Mouse (Mus musculus) forebrain, embryonic 15.5 days (tissue): ENCODE measurements around the gene Wiz. TPM values are rescaled to one million over a fixed set of nuclear protein-coding genes. Genes with fewer than 3 reads are reported as not detected.
A peak's percentile ranks its signal among the peaks of the same experiment; 100 is the strongest.

Experiments used
- ATAC-seq: fragments of 200-750 bp; cut with Nextera tagmentation; replicated peaks from 2 replicates; pipeline ENCODE4 v1.8.0; 2017; ENCODE audit warnings: mild to moderate bottlenecking, moderate TSS enrichment, moderate library complexity
- H3K27ac ChIP-seq: fragments of 300-500 bp; sonication (generic); replicated peaks from 2 replicates; pipeline ENCODE4 v1.5.1; 2015; ENCODE audit warnings: mild to moderate bottlenecking, inconsistent platforms
- H3K27me3 ChIP-seq: fragments of 300-500 bp; sonication (generic); 2 replicates; pipeline ENCODE4 v1.6.1; 2015; ENCODE audit warnings: inconsistent platforms
- H3K36me3 ChIP-seq: fragments of 300-500 bp; sonication (generic); 2 replicates; pipeline ENCODE4 v1.6.1; 2015; ENCODE audit warnings: mild to moderate bottlenecking, inconsistent platforms
- H3K4me1 ChIP-seq: fragments of 300-500 bp; sonication (generic); 2 replicates; pipeline ENCODE4 v1.6.1; 2015; ENCODE audit warnings: inconsistent platforms
- H3K4me2 ChIP-seq: fragments of 300-500 bp; sonication (generic); replicated peaks from 2 replicates; pipeline ENCODE4 v1.6.1; 2015; ENCODE audit warnings: mild to moderate bottlenecking, inconsistent platforms
- H3K4me3 ChIP-seq: fragments of 300-500 bp; sonication (generic); 2 replicates; pipeline ENCODE4 v1.5.1; 2015; ENCODE audit warnings: mild to moderate bottlenecking, inconsistent platforms
- H3K9ac ChIP-seq: fragments of 300-500 bp; sonication (generic); replicated peaks from 2 replicates; pipeline ENCODE4 v1.6.1; 2015; ENCODE audit warnings: mild to moderate bottlenecking, inconsistent platforms
- H3K9me3 ChIP-seq: fragments of 300-500 bp; sonication (generic); 2 replicates; pipeline ENCODE4 v1.6.1; 2016; ENCODE audit warnings: inconsistent platforms
- WGBS: fragments of 180-500 bp; shearing (Covaris S2); methylation state at CpG from one replicate; pipeline ENCODE4 v1.1.7; 2015; ENCODE audit warnings: mixed read lengths; 5-methylcytosine and 5-hydroxymethylcytosine counted together
- polyA plus RNA-seq: library from polyadenylated mRNA; unstranded; fragments of >200 nt; fragmentation: Nextera tagmentation; extraction: Ambion mirVana; gene quantifications from 2 replicates; pipeline ENCODE4 v1.2.1, GENCODE M21; 2015

Wiz gene
- 38.8 and 40.3 TPM in 2 replicates for polyA plus RNA-seq

- peaks cover 22% of the 10 kb centered on the region for H3K4me1 ChIP-seq
- peak; percentile 88 for ATAC-seq
- no peaks in the 10 kb centered on the region for H3K9me3 ChIP-seq
- under 1% methylated on average over 22 of the region's 44 CpGs for WGBS
- peak within 1 kb of the TSS; percentile 93 for H3K4me3 ChIP-seq
- H3K36me3 ChIP-seq: peaks cover 28% of the 10 kb centered on the region; the same call in 1 of the 2 replicates
- peak within 1 kb of the TSS; percentile 94 for H3K4me2 ChIP-seq
- H3K27me3 ChIP-seq: peaks cover 35% of the 10 kb centered on the region
- peak within 1 kb of the TSS; percentile 85 for H3K9ac ChIP-seq
- peak within 1 kb of the TSS; percentile 85 for H3K27ac ChIP-seq
These were observed at the start of gene Wiz for GRCm38 (mm10) chr17:32389101-32389659. Gene Wiz, minus strand, starts transcription at chr17:32389439.

GRCm38 (mm10) chr17:32437106-32437505, 47.9 kb upstream of the Wiz start:
- WGBS: 86% methylated on average over 4 of the region's 4 CpGs
- Histone ChIP-seq H3K9ac (no peak overlapping the region), H3K27ac (no peak overlapping the region), H3K4me1 (no peaks in the 10 kb centered on the region), H3K4me2 (no peak overlapping the region), H3K27me3 (no peaks in the 10 kb centered on the region), H3K36me3 (no peaks in the 10 kb centered on the region), H3K4me3 (no peak overlapping the region), H3K9me3 (no peaks in the 10 kb centered on the region)
- ATAC-seq: no peak

- Histone ChIP-seq H3K9ac (no peak overlapping the region), H3K27me3 (no peaks in the 10 kb centered on the region), H3K9me3 (no peaks in the 10 kb centered on the region), H3K36me3 (no peaks in the 10 kb centered on the region), H3K27ac (no peak overlapping the region), H3K4me3 (no peak overlapping the region), H3K4me2 (no peak overlapping the region), H3K4me1 (no peaks in the 10 kb centered on the region)
- whole genome bisulfite sequencing: 68% methylated on average over 5 of the region's 5 CpGs
- no peak for ATAC-seq
These were observed 45.9 kb upstream of the Wiz start for GRCm38 (mm10) chr17:32435151-32435550.

DNA sequence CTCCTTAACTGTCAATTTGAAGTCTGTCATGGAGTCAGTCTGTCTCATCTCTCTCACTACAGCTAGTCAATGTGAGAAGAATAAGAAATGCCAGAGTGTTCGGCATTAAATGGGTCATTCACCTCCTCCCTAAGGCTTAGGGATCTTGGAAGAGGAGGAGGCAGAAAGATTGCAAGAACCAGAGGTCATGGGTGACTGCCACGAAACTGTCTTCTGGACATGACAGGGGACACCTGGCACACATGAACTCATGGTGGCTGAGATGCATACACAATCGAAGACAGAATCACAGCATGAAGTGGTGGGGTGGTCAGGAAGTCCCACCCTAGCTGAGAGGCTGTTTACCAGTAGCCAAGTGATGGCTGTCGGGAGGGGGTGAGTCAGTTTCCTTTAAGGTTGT, 45.1 kb upstream of the Wiz start:
- no peak overlapping the region for H3K27ac ChIP-seq
- 82% methylated on average over 4 of the region's 4 CpGs for WGBS
- no peaks in the 10 kb centered on the region for H3K36me3 ChIP-seq

GRCm38 (mm10) chr17:32431972-32432371, 42.7 kb upstream of the Wiz start:
- no peaks in the 10 kb centered on the region for H3K27me3 ChIP-seq
- H3K4me2 ChIP-seq: no peak overlapping the region
- ATAC-seq: no peak
- no peaks in the 10 kb centered on the region for H3K4me1 ChIP-seq
- H3K9ac ChIP-seq: no peak overlapping the region
- no peaks in the 10 kb centered on the region for H3K36me3 ChIP-seq
- H3K4me3 ChIP-seq: no peak overlapping the region
- 72% methylated on average over 3 of the region's 3 CpGs for WGBS
- H3K27ac ChIP-seq: no peak overlapping the region
- no peaks in the 10 kb centered on the region for H3K9me3 ChIP-seq

More for the DNA sequence above, 45.1 kb upstream of the Wiz start:
- Histone ChIP-seq H3K4me2 (no peak overlapping the region), H3K27me3 (no peaks in the 10 kb centered on the region), H3K9me3 (no peaks in the 10 kb centered on the region), H3K4me1 (no peaks in the 10 kb centered on the region), H3K4me3 (no peak overlapping the region), H3K9ac (no peak overlapping the region)
- no peak for ATAC-seq

DNA sequence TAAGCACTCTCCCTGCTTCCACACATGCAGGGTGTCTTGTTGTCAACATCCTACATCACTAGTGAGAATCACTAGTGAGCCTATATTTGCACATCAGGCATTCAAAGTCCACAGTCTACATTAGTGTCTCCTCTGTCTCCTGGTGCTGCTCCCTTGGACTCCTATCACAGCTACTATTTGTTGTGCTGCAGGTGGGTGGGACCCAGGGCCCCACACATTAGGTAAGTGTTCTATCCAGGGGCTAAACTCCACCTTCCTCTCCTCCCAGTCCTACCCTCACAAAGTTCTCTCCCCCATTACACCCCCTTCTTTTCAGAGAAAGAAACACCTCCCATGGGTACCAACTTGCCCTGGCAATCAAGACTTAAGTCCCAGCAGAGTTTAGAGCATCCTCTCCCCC, 37.4 kb upstream of the Wiz start:
- no peaks in the 10 kb centered on the region for H3K4me1 ChIP-seq
- no peaks in the 10 kb centered on the region for H3K36me3 ChIP-seq
- H3K27me3 ChIP-seq: no peaks in the 10 kb centered on the region
- no peak overlapping the region for H3K4me3 ChIP-seq
- ATAC-seq: no peak
- H3K4me2 ChIP-seq: no peak overlapping the region
- H3K27ac ChIP-seq: no peak overlapping the region
- no peaks in the 10 kb centered on the region for H3K9me3 ChIP-seq
- no peak overlapping the region for H3K9ac ChIP-seq

DNA sequence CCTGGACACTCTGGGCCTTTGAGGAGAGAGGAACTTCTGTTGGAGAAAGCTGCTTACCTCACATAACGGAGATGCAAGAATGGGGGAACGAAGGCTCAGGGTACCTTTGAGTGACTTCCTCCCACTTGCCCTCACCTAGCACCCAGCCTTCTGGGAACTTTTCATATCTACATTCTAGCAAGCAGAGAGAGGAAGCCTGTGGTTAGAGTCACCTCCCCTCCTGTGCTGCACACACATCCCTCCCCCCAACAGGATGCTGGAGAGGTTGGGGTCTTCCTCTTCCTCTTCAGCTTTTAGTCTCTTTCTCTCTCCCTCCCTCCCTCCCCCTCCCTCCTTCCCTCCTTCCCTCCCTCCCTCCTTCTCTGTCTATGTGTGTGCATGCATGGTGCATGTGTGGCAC, 34.8 kb upstream of the Wiz start, which contains the start of gene Pglyrp2:
Gene Pglyrp2 (minus strand): TSS at position 134 of the 400 bp plus-strand sequence.
- no peak within 1 kb of the TSS for H3K27ac ChIP-seq
- no peaks in the 10 kb centered on the region; the same call in 1 of the 2 replicates for H3K27me3 ChIP-seq
- no peak within 1 kb of the TSS for H3K4me2 ChIP-seq
- H3K9ac ChIP-seq: no peak within 1 kb of the TSS
- H3K36me3 ChIP-seq: no peaks in the 10 kb centered on the region
- no peak within 1 kb of the TSS for H3K4me3 ChIP-seq
- 81% methylated on average over 2 of the region's 2 CpGs for WGBS
- no peak for ATAC-seq
- H3K9me3 ChIP-seq: no peaks in the 10 kb centered on the region
- no peaks in the 10 kb centered on the region for H3K4me1 ChIP-seq

DNA sequence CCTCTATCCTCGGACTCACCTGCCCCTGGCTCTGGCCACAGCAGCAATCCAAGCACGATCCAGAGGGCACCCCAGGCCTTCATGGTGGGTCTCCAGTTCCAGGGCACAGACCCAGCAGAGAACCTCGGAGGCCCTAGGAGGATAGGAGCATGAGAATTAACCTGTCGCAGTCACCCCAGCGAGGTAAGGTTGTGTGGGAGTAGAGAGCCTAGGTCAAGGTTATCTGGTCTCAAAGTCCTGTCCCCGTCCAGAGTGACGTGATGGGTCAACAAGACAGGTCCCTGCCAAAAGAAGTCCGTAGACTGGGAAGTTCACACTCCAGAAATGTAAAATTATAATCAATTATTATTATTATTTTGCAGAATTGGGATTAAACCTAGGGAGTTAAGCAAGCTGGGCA, 31.5 kb upstream of the Wiz start:
- no peak overlapping the region for H3K4me2 ChIP-seq
- no peaks in the 10 kb centered on the region for H3K4me1 ChIP-seq
- 78% methylated on average over 8 of the region's 8 CpGs for WGBS
- no peak overlapping the region for H3K27ac ChIP-seq
- no peaks in the 10 kb centered on the region for H3K36me3 ChIP-seq
- H3K27me3 ChIP-seq: peaks cover 2% of the 10 kb centered on the region
- no peak for ATAC-seq
- no peak overlapping the region for H3K4me3 ChIP-seq
- H3K9me3 ChIP-seq: no peaks in the 10 kb centered on the region
- H3K9ac ChIP-seq: no peak overlapping the region

GRCm38 (mm10) chr17:32419989-32420388, 30.8 kb upstream of the Wiz start:
- 69% methylated on average over 2 of the region's 2 CpGs for WGBS

DNA sequence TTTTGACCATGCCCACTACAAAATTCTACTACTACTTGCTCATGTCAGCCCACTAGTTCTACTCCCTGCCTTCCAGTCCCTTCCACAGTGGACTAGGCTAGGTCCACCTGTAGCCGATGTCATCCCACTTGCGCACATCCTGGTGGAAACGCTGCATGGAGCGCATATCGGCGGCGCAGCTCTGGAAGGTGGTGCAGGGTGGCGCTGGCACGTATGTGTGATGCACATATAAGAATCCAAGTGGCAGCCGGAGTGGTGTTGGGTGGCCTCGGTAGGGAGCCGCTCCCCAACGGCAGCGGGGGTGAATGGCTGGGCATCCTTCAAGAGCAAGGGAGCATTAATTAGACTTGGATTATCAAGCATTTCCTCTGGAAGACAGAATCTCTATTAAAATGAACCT, 27.5 kb upstream of the Wiz start:
- Histone ChIP-seq H3K36me3 (no peaks in the 10 kb centered on the region), H3K9ac (no peak overlapping the region), H3K27ac (no peak overlapping the region), H3K4me3 (no peak overlapping the region), H3K27me3 (peaks cover 5% of the 10 kb centered on the region), H3K4me2 (no peak overlapping the region), H3K9me3 (no peaks in the 10 kb centered on the region), H3K4me1 (no peaks in the 10 kb centered on the region)
- no peak for ATAC-seq
- 90% methylated on average over 14 of the region's 14 CpGs for WGBS

More at GRCm38 (mm10) chr17:32419989-32420388, 30.8 kb upstream of the Wiz start:
- no peaks in the 10 kb centered on the region for H3K36me3 ChIP-seq
- H3K4me2 ChIP-seq: no peak overlapping the region
- H3K4me3 ChIP-seq: no peak overlapping the region
- H3K4me1 ChIP-seq: no peaks in the 10 kb centered on the region
- no peaks in the 10 kb centered on the region for H3K9me3 ChIP-seq
- no peak overlapping the region for H3K27ac ChIP-seq
- no peak for ATAC-seq
- H3K27me3 ChIP-seq: peaks cover 5% of the 10 kb centered on the region
- H3K9ac ChIP-seq: no peak overlapping the region

- no peak overlapping the region for H3K4me2 ChIP-seq
- H3K4me3 ChIP-seq: no peak overlapping the region
- H3K36me3 ChIP-seq: no peaks in the 10 kb centered on the region
- no peaks in the 10 kb centered on the region for H3K9me3 ChIP-seq
- 61% methylated on average over 24 of the region's 24 CpGs for WGBS
- H3K27me3 ChIP-seq: peaks cover 5% of the 10 kb centered on the region
- H3K27ac ChIP-seq: no peak overlapping the region
- ATAC-seq: no peak
- no peak overlapping the region for H3K9ac ChIP-seq
- no peaks in the 10 kb centered on the region for H3K4me1 ChIP-seq
These were observed 26.3 kb upstream of the Wiz start for GRCm38 (mm10) chr17:32415417-32416020.

DNA sequence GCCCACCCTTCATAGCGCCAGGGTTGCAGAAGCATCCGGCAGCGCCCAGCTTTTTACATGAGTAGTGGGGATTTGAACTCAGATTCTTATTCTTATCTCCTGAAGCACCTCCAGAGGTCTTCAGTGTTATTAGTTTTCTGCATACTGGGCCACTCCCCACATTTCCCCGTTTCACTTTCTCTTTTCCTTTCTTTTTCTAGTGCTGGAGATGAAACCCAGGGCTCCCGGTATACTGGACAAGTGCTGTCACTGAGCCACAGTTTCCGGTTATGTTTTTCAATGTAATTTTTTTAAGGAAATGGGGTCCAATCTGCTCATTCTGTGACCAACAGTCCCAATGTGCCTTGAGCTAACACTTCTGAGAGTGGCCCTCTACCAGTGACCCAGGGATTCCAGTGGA, 22.7 kb upstream of the Wiz start:
- Histone ChIP-seq H3K27me3 (peaks cover 5% of the 10 kb centered on the region), H3K4me2 (no peak overlapping the region), H3K9ac (no peak overlapping the region), H3K4me1 (no peaks in the 10 kb centered on the region), H3K36me3 (no peaks in the 10 kb centered on the region), H3K27ac (no peak overlapping the region), H3K4me3 (no peak overlapping the region), H3K9me3 (no peaks in the 10 kb centered on the region)
- 90% methylated on average over 6 of the region's 6 CpGs for WGBS
- no peak for ATAC-seq

- no peaks in the 10 kb centered on the region for H3K9me3 ChIP-seq
- H3K9ac ChIP-seq: no peak within 1 kb of the TSS
- WGBS: 78% methylated on average over 8 of the region's 8 CpGs
- no peaks in the 10 kb centered on the region for H3K36me3 ChIP-seq
- H3K4me1 ChIP-seq: no peaks in the 10 kb centered on the region
- no peak for ATAC-seq
- H3K4me2 ChIP-seq: no peak within 1 kb of the TSS
- no peak within 1 kb of the TSS for H3K4me3 ChIP-seq
- peaks cover 8% of the 10 kb centered on the region for H3K27me3 ChIP-seq
- H3K27ac ChIP-seq: no peak within 1 kb of the TSS
These were observed 14.2 kb upstream of the Wiz start, which contains the start of gene Rasal3 for GRCm38 (mm10) chr17:32403417-32403816. Gene Rasal3, minus strand, starts transcription at chr17:32403583.
